Mouse (Mus musculus): ENCODE measurements around the gene Abcb9. TPM values are rescaled to one million over a fixed set of nuclear protein-coding genes. Genes with fewer than 3 reads are reported as not detected.
A peak's percentile ranks its signal among the peaks of the same experiment; 100 is the strongest.

The Abcb9 gene
- total RNA-seq, 1 experiment from 2014 or later = 11.8 TPM

DNA sequence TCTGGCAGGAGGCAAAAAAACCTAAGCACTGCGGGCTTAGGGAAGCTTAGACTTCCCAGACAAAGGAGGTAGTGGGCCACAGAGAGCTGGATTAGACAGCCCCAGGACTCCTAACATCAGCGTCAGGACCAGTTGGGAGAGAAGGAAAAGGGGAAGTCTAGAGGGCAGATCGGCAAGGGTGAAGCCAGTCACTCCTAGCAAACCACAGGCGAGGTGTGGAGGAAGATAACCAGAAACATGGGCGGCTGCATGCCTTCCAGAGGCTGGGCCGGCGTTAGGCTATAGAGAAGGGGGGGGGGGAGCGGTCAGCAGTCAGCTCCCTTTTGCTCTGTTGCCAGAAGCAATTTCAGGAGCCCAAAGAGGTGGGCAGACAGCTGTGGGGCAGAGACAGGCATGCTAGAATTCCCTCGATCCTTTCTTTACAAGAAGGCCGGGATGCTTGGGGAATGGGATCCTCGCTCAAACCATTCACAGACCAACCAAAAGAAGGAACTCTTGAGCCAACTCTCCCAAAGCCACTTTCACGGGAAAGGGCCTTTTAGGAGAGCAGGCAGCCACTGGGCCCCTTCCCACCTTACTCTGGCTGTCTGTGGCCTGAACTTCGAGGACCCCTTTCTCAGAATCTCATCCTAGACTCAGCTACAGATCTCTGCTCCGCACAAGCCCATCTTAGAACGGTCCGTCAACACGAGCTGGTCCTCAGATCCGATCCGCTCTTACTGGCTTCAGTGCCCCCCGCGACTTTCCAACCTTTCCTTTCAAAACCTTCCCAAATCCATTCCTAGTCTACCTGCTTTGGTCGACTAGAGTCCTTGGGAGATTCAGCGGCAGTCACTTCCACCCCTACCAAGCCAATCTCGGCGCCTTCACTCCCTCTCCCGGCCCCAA, 64.3 kb downstream of the Abcb9 start:
- peak; percentile 13 for DNase-seq

DNA sequence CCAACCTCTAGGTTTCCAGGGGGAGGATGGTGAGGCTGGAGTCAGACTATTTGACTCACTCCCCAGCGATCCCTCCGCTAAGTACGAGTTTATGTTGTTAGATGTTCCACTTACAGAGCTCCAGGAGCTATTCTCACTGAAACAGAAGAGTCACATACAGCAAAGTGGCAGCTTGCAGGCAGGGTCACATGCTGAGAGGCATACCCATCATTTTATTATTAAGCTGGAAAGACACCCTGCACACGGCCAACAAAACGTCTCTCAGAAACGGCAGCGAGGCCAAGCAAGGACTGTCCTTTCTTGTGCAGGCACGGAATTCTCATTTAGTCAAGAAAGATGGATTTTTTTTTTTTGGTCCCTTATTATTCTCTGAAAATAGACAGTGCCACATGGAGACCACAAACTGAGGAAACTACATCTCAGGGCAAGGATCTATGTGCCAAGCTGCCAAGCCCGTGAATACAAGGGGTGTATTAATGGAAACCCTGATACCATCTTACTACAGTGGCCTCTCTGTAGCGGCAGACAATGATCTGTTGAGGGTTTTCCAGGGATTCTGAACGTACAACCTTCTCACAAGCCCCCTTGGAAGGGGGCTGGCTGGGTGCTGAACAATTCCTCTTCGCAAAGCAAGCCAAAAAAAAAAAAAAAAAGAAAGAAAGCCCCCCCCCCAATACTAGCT, 65.1 kb downstream of the Abcb9 start:
- no peak for DNase-seq

GRCm38 (mm10) chr5:124029220-124030035, 66.2 kb downstream of the Abcb9 start:
- peak; percentile 24 for DNase-seq

DNA sequence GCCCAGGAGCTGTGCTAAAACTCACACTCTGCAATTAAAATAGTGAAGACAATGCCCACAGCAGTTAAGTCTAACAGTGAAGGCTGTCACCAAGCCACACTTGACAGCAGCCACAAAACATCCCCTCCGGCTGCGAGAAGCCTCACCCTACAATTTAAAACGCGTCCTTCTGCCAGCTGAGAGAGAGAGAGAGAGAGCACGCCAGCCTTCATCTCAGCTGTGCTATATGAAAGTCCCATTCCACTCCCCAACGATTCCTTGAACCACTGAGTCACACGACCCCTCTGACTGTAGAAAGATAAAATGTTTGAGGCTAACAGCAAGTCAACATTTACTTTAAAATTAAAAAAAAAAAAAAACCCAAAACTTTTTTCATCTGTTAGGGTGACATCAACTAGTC, 66.9 kb downstream of the Abcb9 start:
- no peak for DNase-seq

DNA sequence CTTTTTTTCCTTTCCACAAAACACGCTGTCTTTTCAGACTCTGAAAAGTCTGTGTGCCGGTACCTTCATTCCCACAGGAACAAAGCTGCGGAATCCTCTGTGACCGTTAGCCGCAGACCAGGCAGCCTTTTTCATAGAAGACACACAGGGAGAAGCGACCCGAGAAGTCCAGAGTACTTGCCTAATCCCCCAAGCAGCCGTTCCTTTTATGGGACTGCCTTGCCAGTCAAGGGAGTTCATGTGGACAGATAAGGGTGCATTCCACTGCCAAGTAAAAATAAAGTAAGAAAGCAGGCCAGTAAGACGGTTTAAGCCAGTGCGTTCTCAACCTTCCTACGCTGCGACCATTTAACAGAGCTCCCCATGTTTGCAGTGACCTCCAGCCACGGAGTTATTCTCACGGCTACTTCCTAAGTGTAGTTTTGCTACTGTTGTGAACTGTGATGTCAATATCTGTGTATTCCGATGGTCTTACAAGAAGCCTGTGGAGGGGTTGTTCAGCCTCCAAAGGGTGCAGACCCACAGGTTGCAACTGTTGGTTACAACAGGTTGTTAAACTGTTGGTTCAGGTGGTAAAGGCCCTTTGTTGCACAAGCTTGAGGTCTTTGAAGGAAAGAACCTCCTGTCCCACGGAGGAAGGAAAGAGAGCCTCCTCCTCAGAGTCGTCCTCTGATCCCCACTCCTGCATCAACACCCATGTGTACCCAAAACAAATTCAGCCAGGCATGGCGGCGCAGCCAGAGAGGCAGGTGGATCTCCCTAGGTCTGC, 67.7 kb downstream of the Abcb9 start:
- no peak for DNase-seq

GRCm38 (mm10) chr5:124026568-124026967, 69.0 kb downstream of the Abcb9 start:
- DNase-seq = no peak

GRCm38 (mm10) chr5:124025587-124026441, 69.8 kb downstream of the Abcb9 start:
- peak; percentile 68 for DNase-seq

- DNase-seq = no peak
Observed at GRCm38 (mm10) chr5:124025146-124025545, 70.5 kb downstream of the Abcb9 start.

DNA sequence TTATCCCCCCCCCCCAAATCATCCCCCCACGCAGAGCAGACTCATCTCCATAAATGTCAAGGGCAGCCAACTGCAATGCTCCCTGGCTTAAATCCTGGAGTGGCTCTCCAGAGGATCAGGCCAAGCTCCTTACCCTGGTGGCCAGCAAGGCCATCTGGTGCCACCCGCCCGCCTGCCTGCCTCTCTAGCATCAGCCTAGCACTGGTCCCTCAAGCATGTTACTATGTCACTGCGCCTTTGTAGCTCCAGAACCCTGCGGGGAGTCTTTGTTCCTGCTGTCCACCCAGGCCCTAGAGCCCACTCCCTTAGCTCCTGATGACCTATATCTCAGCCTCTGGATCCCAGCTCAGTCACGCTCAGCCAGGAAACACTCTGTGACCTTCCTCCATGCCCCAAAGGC, 70.9 kb downstream of the Abcb9 start:
- DNase-seq = peak; percentile 76

DNA sequence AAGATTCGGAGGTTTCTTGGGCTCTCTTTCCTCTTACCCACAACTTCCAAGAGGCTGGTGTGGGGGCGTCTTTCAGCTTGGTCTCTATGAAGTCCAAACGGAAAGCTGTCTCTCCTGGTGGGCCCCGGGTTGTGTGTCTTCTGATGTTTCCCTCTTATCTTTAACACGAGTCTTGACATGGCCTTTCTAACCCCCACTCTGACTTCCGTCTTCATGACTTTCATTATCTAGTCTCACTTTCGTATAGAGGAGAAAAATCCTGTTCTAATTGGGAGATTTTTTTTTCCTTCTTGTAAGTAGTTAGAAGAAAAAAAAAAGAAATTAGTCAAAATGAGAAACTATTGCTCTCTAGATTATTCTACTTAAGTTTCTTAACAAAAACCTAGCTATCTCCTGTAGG, 73.2 kb downstream of the Abcb9 start:
- DNase-seq = no peak

GRCm38 (mm10) chr5:124021701-124022100, 73.9 kb downstream of the Abcb9 start:
- DNase-seq = no peak

DNA sequence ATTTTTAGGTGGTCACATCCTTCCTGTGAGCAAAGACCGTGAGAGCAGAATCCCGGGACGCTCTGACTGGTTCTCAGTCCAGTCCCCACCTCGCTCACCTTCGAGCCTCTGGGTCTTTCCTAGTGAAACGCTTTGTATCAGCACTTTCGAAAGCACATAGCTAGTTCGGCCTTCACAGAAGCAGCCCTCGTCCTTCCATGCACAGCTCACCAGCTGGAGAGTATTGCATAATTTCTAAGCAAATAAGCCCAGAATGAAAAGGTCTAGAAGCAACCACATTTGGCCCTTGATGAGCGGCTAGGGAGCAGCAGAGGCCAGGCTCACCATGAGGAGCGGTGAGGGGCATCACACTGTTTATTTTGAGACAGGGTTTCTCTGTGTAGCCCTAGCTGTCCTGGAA, 74.5 kb downstream of the Abcb9 start:
- DNase-seq = peak; percentile 25

GRCm38 (mm10) chr5:124019348-124020216, 76.0 kb downstream of the Abcb9 start:
- DNase-seq = peak; percentile 64

DNA sequence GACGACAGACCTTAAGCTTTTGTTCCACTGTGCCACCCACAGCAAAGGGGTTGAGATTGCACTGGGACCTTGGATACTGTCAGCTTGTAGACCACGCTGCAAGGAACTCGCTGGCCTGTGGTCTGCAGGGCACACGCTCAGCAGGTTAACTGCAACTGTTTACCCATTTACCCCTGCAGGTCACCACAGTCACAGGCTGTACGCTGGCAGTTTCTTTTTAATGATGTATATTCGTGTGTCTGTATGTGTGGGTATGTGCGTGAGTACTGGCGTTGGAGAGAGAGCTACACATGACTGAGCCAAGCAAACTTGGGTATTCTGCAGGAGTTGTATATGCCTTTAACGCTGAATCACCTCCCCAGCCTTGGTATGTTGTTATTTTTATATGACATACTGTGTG, 76.9 kb downstream of the Abcb9 start:
- DNase-seq = no peak

- DNase-seq = no peak
Observed at GRCm38 (mm10) chr5:124017941-124018340, 77.7 kb downstream of the Abcb9 start.

DNA sequence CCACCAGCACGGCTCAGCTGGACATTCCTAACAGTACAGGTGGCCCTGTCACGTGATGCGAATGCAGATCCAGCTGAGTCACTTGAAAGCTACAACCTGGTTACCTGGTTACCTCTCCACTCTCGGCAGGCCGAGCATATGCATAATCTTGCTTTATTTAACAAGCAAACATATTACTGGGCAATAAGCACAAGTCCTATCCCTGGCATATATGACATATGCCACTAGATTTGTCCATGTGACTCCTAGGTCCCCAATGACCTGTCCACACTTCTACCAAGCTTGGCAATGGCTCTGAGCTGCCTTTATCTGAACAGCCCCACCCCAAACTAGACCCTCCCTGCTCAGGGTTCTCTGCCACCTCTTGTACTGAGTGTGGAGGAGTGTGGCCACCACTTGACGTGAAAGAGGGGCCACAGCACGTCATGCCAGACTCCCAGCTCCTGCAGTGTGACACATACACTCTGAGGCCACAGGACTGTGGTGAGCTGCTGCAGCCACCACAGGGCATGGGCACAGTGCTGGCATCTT, 79.2 kb downstream of the Abcb9 start:
- DNase-seq = no peak

DNA sequence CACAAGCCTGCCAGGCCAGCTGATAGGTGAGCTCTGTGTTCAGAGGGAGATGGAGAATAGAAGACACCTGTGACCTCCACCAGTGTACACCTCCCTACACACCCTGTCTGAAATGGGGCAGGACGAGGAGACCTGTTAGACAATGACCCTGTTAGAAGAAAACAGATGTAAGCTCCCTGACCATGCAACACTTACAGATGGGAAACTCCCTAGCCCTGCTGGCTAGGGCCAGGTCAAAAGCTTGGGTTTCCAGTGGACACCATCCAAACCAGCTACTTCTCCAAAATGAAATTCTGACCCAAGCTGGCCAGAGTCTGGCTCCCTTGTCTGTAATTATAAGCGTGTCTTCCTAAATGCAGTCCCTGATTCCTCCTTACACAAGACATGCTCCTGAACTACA, 79.9 kb downstream of the Abcb9 start:
- DNase-seq = no peak

DNA sequence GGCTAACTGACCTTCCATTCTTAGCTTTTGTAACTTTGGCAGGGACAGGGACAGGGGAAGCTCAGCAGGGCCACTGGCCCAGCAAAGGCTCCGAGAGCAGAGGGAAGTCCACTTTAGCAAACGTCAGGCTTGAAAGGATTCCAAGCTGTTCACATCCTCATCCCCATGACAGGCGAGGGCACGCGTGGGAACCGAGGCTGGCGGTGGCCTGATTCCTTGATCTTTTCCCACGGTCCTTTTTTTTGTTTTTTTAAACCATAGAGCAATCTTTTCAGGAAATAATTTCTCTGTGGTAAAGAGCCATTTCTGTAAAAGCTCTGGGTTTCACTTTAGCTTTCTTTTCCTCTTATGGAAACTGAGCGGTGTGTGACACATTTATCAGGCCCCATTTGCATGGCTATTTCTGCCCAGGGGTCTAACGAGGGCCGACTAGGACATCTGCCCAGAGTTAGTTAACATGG, 80.8 kb downstream of the Abcb9 start:
- DNase-seq = no peak

DNA sequence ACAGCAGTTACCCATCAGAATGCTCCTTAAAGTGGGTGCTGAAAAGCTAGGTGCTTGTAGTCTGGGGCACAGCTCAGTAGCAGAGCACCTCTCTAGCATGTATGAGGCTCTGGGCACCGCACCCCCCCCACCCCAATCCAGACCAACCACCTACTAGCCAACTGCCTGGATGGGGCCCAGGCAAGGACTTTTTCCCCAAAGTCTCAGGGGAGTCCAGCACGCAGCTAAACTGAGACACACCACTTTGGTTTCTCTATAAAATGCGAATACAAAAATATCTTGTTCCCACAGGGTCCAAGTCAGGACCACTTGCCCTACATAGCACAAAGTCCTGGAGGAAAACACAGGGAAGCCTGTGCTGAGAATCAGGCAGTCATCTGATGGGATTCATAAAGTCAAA, 81.4 kb downstream of the Abcb9 start:
- DNase-seq = no peak

DNA sequence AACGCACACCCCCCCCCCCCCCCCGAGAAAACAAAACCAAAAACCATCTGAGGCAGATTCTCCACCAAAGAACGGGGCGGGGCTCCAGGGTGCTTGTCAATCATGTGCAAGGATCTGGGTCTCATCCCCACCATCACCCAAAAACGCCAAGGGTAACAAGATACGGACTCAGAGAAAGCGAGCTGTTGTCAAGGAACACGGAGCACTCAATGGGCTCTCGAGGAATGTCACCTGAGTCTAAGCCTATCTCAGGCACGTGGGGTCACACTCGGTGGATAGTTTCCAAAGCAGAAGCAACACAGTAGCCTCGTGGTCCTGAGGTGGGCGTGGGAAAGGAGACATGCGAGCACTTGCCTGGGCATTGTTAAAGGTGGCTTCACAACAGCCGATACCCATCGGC, 81.9 kb downstream of the Abcb9 start:
- no peak for DNase-seq

Measured in adrenal gland, postnatal 25 days (tissue).